Mouse (Mus musculus) C2C12 (cell line): ENCODE results near the gene Osbpl8.

ENCODE experiments used
- CEBPB ChIP-seq: IDR thresholded peaks from one replicate; pipeline ENCODE4 v1.6.1; 2011; ENCODE audit warnings: low read depth, mild to moderate bottlenecking, control low read depth, moderate library complexity
- CTCF ChIP-seq: IDR thresholded peaks from one replicate; pipeline ENCODE4 v1.5.1; 2011; ENCODE audit not compliant: control insufficient read depth, insufficient read depth, insufficient read length
- MAX ChIP-seq: IDR thresholded peaks from one replicate; pipeline ENCODE4 v1.6.1; 2011; ENCODE audit warnings: mild to moderate bottlenecking, control low read depth
- USF1 ChIP-seq: IDR thresholded peaks from one replicate; pipeline ENCODE4 v1.6.1; 2011; ENCODE audit warnings: low read depth, mild to moderate bottlenecking, control low read depth, moderate library complexity

- no peak for TF ChIP-seq CTCF
- TF ChIP-seq USF1, result no peak
- TF ChIP-seq CEBPB, result no peak
- TF ChIP-seq MAX, result no peak
Observed at GRCm38 (mm10) chr10:111173589-111174247, 9.2 kb downstream of the Osbpl8 start.
